Mouse (Mus musculus): ENCODE measurements at regions not wholly inside any gene's neighbourhood (a gene's known extent, or its start where the extent isn't known, plus 50 kb on each side); places are given as distances from the start of the nearest gene placed in this dataset.
"Not testable (repeated sequence)": the region's sequence is repeated elsewhere in the genome, so short reads cannot be mapped to it uniquely, and the experiment has no call there.

DNA sequence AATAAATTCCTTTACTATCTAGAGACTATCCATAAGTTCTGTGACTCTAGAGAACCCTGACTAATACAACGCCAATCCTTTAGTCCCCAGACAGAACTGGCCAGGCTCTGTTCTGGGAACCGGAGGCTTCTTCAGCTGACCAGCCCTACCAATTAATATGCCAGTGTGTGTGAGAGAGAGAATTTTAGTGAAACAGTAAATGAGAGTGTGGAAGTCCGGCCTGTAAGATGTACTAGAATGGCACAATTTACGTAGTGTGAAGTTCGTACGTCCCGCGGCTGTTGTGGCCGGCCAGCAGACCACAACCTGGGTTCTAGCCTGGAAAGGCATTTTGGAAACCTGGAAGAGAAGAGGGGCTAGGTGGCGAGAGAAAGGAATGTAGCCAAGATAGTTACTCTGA, 83.7 kb upstream of the Lemd2 start:
- not testable (repeated sequence) for DNase-seq (ENCODE audit: low spot score)

DNA sequence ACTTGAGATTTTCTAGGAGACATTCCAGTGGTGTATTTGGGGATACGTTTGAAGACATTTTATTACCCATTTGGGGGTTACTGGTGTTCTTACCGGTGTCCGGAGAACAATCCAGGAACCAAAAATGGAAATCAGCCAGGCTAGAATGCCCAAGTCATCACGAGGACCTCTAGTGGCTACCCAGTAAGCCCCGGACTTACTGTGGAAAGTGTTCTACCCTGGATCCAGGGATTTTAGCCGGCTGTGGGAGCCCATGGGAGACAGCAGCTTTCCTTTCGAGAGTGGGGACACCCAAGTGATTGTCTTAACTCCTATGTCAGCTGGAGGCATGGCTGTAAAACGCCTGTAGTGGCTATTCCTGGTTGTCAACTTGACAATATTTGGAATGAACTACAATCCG, 77.0 kb upstream of the Lemd2 start:
- no peak for DNase-seq (ENCODE audit: low spot score)

DNA sequence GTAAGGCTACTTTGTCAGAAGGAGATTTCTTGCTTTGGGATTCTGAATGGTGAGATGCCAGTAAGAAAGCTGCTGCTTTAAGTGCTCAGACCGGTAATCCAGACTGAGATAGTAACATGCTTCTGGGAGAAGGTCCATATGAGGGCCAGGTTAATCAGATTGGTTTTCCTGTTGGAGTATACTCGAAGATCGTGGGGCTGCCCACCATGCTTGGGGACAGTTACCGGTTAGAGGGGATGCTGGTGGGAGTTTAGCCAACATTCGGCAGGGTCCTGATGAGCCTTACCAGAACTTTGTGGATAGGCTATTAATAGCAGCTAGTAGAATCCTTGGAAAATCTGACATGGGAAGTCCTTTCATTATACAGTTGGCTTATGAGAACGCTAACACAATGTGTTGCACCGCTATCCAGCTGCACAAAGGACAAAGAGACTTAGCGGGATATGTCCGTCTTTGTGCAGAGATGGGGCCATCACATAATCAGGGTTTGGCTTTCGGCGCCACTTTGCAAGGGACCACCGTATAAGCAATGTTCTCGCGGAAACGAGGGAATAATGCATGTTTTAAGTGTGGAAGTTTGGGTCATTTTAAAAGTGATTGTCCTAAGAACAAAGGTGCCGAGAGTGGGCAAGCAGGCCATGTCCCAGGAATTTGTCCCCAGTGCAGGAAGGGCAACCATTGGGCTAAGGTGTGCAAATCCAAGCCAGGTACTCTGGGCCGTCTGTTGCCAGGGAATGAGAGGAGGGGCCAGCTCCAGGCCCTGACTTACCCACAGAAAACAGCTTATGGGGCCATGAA, 75.4 kb upstream of the Lemd2 start:
- not testable (repeated sequence) for DNase-seq (ENCODE audit: low spot score)

DNA sequence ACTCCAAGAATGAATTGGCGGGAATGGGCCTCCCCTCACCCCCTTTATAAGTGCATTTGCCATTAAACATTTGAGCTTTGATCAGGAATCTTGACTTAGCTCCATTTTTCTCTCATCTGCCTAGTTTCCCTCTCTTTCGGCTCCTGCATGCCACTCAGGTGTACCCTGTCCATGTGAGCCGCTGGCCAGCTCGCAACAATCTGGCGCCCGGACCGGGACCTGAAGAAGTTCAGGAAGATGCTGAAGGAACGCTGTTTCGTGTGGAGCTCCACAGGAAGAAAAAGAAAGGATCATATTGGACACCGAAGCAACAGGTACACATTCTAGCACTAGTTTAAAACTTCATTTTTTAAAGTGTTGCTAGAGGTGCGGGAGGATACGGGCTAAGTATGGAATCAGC, 73.5 kb upstream of the Lemd2 start:
- not testable (repeated sequence) for DNase-seq (ENCODE audit: low spot score)

DNA sequence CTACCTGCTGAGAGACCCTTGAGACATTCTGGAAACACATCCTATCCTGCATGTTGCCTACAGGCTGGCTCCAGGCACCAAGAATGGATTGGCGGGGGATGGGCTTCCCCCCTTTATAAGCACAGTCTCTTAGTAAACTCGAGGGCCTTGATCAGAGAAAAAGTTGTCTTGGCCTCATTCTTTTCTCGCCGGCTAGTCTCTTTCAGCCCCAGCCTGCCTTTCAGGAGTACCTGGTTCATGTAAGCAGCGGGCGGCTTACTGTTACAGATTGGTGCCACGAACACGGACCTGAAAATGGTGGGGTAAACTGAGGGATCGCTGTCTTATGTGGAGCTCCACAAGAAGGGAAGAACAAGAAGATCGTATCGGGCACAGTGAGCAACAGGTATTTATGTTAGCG, 67.5 kb upstream of the Lemd2 start:
- DNase-seq (ENCODE audit: low spot score) = not testable (repeated sequence)

DNA sequence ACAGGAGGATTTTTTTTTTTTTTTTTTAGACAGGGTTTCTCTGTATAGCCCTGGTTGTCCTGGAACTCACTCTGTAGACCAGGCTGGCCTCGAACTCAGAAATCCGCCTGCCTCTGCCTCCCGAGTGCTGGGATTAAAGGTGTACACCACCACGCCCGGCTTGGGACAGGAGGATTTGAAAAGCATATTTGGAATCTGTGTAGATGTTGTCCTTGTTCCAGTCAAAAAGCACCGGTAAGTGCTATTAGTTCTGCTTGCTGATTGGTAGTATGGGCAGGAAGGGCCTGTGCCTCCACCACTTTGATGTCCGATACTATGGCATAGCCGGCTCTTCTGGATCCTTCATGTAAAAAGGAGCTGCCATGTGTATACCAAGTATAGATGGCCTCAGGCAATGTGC, 66.5 kb upstream of the Lemd2 start:
- DNase-seq (ENCODE audit: low spot score) = not testable (repeated sequence)

DNA sequence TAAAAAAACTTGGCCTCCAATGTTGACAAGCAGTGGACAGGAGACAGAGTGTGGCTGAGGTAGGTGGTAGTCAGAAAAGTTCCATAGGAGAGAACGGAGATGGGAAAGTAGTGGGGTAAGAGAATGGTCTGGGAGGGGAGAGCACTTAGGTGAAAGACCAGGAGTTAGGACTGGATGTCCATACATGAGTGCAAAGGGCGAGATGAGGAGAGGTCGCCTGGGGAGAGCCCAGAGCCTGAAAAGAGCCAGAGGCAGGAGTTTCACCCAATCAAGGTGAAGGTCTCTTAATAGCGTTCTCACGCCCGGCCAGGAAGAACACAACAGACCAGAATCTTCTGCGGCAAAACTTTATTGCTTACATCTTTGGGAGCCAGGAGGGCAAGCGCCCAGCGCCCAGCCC, 60.3 kb upstream of the Lemd2 start:
- not testable (repeated sequence) for DNase-seq (ENCODE audit: low spot score)

DNA sequence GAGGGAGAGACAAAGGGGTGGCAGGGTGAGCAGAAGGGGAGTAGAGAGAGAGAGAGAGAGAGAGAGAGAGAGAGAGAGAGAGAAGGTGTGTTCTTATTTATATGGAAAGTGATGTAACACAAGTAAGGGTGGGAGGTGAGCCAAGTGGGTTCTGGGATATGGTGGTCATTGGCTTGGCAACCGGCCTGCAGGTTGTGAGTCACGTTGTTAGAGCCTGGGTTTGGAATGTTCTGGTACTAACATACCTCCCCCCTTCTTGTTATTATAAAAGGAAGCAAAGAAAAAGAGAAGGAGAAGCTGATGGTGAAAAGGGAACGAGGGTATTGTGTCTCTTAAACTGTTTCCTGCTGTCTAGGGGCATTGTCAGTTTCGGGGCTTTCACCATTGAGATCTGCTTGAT, 58.3 kb upstream of the Lemd2 start:
- DNase-seq (ENCODE audit: low spot score) = no peak

DNA sequence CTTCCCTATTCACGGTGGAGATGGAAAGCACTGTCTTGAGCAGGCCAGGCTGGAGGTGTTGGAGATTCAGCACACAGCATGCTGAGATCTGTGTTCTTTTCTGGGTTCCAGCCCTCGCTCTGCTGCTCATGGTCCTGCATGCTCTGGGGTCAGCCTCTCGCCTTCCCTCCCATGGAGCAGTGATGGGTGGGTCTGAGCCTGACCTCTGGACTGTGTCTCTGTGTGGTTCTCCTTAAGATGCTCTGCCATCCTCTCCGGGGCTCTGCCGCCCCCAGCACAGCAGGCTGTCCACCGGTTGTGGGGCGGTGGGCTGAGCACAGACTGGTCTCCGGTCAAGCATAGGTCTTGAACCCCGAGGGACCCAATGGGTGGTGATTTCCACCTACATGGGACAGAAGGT, 57.7 kb upstream of the Lemd2 start:
- no peak for DNase-seq (ENCODE audit: low spot score)

DNA sequence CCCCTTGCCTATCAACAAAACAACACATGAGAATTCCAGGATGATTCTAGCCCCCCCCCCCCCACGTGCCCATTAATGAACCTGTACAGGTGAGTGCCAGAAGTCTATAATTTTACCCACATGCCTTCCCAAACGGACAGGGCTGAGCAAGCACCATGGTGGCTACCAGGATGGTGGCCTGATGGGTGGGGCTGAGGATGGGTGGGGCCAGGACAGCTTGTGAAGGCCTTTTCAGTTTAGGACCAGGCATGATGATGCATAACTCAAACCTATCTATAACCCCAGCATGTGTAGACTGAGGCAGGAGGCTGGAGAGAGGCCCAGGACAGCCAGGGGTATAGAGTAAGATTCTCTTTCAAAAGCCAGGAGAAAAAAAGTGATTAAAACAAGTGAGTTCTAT, 57.0 kb upstream of the Lemd2 start:
- no peak for DNase-seq (ENCODE audit: low spot score)

DNA sequence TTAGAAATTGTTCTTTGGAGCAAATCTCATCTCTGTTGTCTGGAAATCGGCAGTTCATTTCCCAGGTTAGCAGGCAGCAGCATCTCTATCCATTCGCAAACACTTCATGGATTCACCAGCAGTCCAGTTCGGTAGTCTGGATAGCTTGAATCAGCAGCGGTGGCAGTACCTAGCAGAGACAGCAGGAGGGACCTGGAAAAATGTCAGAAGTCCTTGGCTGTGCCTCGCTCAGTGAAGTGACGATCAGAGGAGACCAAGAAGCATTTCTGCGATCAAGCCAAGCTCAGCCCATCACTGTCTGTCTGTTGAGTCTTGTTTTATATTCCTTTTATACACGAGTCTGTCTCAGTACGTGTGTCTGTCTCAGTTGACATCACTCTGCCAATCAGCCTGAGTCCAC, 55.8 kb upstream of the Lemd2 start:
- no peak for DNase-seq (ENCODE audit: low spot score)

DNA sequence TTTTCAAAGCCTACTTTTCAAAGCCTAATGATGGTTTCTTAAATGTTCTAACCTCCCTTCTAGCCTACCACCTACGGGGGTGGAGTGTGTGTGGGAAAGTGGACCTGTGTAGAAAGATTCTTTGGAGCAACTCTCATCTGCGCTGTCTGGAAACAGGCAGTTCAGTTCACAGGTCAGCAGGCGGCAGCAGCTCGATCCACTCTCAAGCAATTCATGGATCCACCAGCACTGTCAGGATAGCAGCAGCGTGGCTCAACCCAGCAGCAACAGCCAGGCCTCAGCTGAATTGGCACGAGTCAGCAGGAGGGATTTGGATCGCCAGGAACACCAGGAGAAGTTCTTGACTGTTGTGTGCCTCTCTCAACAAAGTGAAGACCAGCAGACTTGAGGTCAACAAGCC, 53.1 kb upstream of the Lemd2 start:
- DNase-seq (ENCODE audit: low spot score) = no peak

DNA sequence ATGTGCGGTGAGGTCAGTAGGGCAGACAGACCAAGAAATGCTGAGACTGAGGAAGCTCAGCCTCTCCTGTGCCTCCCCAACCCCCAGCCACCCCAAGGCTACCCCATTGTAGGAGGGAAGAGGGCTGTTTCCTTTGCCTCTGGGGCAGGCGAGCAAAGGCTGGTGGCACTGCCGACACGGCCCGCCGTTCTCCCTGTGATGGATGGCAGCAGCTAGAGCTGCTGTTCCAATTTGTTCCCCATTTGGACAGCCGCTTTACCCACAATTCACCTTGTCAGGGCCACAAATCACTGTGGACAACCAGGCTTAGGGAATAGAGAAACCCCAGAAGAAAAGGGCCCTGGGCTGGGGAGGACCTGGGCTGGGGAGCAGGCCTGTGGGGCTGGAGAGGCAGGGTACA, 51.5 kb upstream of the Lemd2 start:
- no peak for DNase-seq (ENCODE audit: low spot score)
